Mouse (Mus musculus) gastrocnemius, postnatal 36 days (tissue): ENCODE data around the gene Zfp980. TPM values are rescaled to one million over a fixed set of nuclear protein-coding genes. Genes with fewer than 3 reads are reported as not detected.
"Not testable (repeated sequence)": the region's sequence is repeated elsewhere in the genome, so short reads cannot be mapped to it uniquely, and the experiment has no call there.

Source experiments
- DNase-seq, 2 experiments: peaks; one replicate each; pipeline ENCODE4 v3.0.0; 2022
- intact Hi-C: fragments of 180-260 bp; cut with DNase I; formaldehyde crosslinking; loops from one replicate; pipeline ENCODE4 v1.15.1; 2025
- long read RNA-seq, 2 experiments: library from polyadenylated mRNA; stranded (forward); transcript quantifications; one replicate each; pipeline ENCODE4 v2.0.0; 2021
- total RNA-seq, 2 experiments: library from RNA; stranded (reverse); gene quantifications; 2 replicates each; pipeline ENCODE4 v1.2.3; 2021

Gene Zfp980
- total RNA-seq, result under 1 TPM in 1 of 2 experiments, not detected in 1; 0.07 TPM
- long read RNA-seq, experiment 1, result 0 reads
- long read RNA-seq, experiment 2, result 0 reads

DNA sequence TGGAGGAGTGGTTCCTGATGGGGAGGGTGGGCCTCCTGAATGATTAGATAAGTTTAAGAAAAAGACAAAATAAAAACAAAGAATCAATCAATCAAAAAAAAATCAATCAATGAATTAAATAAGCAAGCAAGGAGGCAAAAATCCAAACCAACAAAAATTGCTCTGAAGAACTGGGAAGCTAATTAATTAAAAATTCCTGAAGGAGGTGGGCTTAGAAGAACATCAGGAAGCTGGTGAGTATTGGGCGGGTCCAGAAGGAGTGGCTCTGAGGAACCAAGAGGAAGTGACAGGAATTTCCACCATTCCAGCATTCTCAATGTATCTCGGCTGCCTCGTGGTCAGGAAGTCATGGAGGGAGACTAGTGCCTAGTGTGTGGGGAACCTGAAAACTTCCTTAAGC lies at the start of gene Zfp980:
Gene Zfp980 (plus strand): TSS at position 301 of the 400 bp plus-strand sequence.
- DNase-seq, intact Hi-C loops: not testable (repeated sequence)

DNA sequence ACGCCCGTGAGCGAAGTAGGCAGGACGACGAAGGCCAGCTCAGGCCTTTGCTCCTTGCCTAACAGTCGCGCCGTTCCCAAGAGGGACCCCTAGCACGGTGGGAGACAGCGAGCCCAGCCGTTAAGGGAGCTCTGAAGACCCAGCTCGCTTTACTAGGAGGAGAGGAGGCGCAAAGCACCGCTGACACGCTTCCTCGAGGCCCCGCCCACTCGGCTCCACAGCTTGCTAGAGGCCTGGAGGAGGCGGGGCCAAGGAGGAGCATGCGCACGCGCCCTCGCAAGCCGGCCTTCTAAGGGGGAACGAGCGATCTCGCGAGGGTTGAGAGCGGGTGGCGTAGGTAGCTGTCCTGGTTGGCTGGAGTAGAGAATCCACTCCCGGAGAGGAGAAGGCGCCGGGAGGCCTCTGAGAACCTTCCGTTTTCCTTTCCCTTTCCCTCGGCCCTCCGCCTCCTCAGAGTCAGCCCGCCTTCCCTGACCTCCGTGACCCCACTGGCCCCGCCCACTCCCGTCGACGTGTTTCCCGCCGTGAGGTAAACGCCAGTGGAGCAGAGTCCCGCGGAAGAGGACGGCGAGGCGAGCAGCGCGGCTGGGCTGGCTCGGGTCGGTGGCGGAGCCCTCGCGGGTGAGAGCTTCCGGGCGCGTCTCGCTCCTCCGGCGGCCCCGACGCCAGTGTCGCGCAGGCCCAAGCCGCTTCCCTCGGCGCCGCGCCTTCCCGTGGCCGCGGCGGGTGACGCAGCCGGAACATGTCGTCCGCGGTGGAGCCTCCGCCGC lies 29.9 kb upstream of the Zfp980 start:
- intact Hi-C loops, DNase-seq: not testable (repeated sequence)

GRCm38 (mm10) chr4:145674286-145674780 lies 3.8 kb downstream of the Zfp980 start:
- DNase-seq, intact Hi-C loops: not testable (repeated sequence)

DNA sequence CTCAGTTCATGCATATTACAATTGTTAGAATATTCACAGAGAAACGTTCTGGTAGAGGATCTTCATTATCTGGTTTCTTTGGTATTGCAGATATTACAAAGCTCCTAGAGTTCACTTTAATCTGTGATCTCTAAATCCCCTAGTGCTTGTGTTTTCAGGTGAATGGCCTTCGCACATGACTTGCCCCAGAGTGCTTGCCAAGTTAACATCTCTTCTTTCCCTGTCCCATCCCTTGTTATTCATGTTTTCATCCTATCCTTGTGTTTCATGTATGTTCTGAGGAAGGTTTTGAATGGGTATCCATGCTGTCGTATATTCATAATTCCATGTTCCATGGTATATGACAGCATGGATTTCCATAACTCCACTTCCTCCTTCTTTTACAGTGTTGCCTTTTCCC lies 9.7 kb downstream of the Zfp980 start:
- intact Hi-C loops, result not testable (repeated sequence)

GRCm38 (mm10) chr4:145680672-145681387 lies 10.3 kb downstream of the Zfp980 start:
- DNase-seq, intact Hi-C loops: not testable (repeated sequence)

More for the DNA sequence above, 9.7 kb downstream of the Zfp980 start:
- not testable (repeated sequence) for DNase-seq

DNA sequence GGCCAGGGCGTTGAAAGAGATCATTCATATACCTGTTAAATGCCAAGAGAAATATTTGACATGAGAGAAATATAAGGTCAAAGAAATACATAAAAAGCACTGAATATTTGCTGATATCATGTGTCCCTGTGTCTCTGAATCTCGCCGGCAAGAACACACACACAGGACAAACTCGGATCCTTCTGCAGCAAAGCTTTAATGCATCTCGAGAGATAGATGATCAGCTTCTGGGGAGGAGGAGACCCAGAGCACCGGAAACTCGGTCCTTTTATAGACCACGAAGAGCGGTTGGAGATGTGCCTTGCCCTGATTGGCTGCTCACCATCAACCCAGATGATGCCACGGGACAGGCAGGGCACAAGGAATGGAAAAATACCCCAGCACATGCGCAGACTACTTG lies 11.5 kb downstream of the Zfp980 start:
- intact Hi-C loops, result not testable (repeated sequence)

GRCm38 (mm10) chr4:145683024-145683766 lies 12.7 kb downstream of the Zfp980 start:
- intact Hi-C loops, DNase-seq: not testable (repeated sequence)

More for the DNA sequence above, 11.5 kb downstream of the Zfp980 start:
- DNase-seq, result not testable (repeated sequence)

DNA sequence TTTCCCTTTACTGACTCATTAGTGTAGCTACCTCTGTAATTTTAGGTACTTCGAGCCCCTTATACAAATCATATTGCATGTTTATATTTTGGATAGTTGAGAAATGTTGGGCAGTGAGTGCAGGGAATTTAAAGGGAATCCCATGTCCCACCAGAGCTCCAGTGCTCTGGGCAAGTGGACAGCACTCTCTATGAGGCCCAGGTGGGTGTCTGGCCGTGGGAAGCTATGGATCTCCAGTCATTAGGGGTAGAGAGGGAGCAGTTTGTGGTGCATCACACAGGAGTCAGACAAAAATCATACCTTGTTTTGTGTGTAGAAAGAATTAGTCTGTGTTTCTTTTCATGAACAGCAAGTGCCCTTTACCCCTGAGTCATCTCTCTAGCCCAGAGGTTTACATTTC lies 15.6 kb downstream of the Zfp980 start:
- intact Hi-C loops, DNase-seq: not testable (repeated sequence)

GRCm38 (mm10) chr4:145744935-145745644 lies 74.6 kb downstream of the Zfp980 start:
- intact Hi-C loops, result not testable (repeated sequence)

GRCm38 (mm10) chr4:145745645-145745991 lies 75.1 kb downstream of the Zfp980 start:
- intact Hi-C loops, DNase-seq: not testable (repeated sequence)

More at GRCm38 (mm10) chr4:145744935-145745644, 74.6 kb downstream of the Zfp980 start:
- not testable (repeated sequence) for DNase-seq

Other genes with a start within 250 kb of the Zfp980 start
- gene Zfp990, start 159.9 kb upstream of the Zfp980 start, total RNA-seq, result under 1 TPM in 1 of 2 experiments, not detected in 1; 0.07 TPM
- gene Gm13212, start 85.5 kb upstream of the Zfp980 start, total RNA-seq, result under 1 TPM; 0.18 to 0.30 TPM
- gene Zfp986, start 198.1 kb downstream of the Zfp980 start, total RNA-seq, result not detected